Mouse (Mus musculus): ENCODE results near the gene Katnbl1. TPM values are rescaled to one million over a fixed set of nuclear protein-coding genes. Genes with fewer than 3 reads are reported as not detected.
"Not testable (repeated sequence)": the region's sequence is repeated elsewhere in the genome, so short reads cannot be mapped to it uniquely, and the experiment has no call there.

The Katnbl1 gene
- polyA plus RNA-seq, 1 experiment = 0.29 TPM

- Histone ChIP-seq H3K4me1 (ENCODE audit: control insufficient read depth) (peaks cover 15% of the 10 kb centered on the region), H3K9me3 (ENCODE audit: control insufficient read depth, low read length) (no peaks in the 10 kb centered on the region), H3K36me3 (ENCODE audit: control insufficient read depth) (peaks cover 14% of the 10 kb centered on the region), H3K27me3 (ENCODE audit: control insufficient read depth) (no peaks in the 10 kb centered on the region), H3K4me3 (replicated peaks) (no peak overlapping the region)
- TF ChIP-seq GATA1 (IDR thresholded peaks at IDR 0.05; ENCODE audit: low read length) = no peak
- no peak for TF ChIP-seq TAL1 (IDR thresholded peaks at IDR 0.05; ENCODE audit: low read length)
Measured at GRCm38 (mm10) chr2:112390843-112391242, 11.8 kb downstream of the Katnbl1 start.

- Histone ChIP-seq H3K4me1 (ENCODE audit: control insufficient read depth) (peaks cover 17% of the 10 kb centered on the region), H3K4me3 (replicated peaks) (no peak overlapping the region), H3K36me3 (ENCODE audit: control insufficient read depth) (peaks cover 14% of the 10 kb centered on the region), H3K9me3 (ENCODE audit: control insufficient read depth, low read length) (no peaks in the 10 kb centered on the region), H3K27me3 (ENCODE audit: control insufficient read depth) (no peaks in the 10 kb centered on the region)
- TF ChIP-seq GATA1 (IDR thresholded peaks at IDR 0.05; ENCODE audit: low read length) = no peak
- no peak for TF ChIP-seq TAL1 (IDR thresholded peaks at IDR 0.05; ENCODE audit: low read length)
Measured at GRCm38 (mm10) chr2:112391346-112392000, 12.5 kb downstream of the Katnbl1 start.

GRCm38 (mm10) chr2:112392689-112393088, 13.7 kb downstream of the Katnbl1 start:
- Histone ChIP-seq H3K9me3 (ENCODE audit: control insufficient read depth, low read length) (no peaks in the 10 kb centered on the region), H3K27me3 (ENCODE audit: control insufficient read depth) (no peaks in the 10 kb centered on the region), H3K4me1 (ENCODE audit: control insufficient read depth) (peaks cover 20% of the 10 kb centered on the region), H3K4me3 (replicated peaks) (no peak overlapping the region), H3K36me3 (ENCODE audit: control insufficient read depth) (peaks cover 16% of the 10 kb centered on the region)
- TF ChIP-seq GATA1 (IDR thresholded peaks at IDR 0.05; ENCODE audit: low read length) (no peak), TAL1 (IDR thresholded peaks at IDR 0.05; ENCODE audit: low read length) (no peak)

GRCm38 (mm10) chr2:112393958-112394357, 14.9 kb downstream of the Katnbl1 start:
- H3K4me3 ChIP-seq (replicated peaks) = no peak overlapping the region
- peaks cover 9% of the 10 kb centered on the region for H3K36me3 ChIP-seq (ENCODE audit: control insufficient read depth)
- no peaks in the 10 kb centered on the region for H3K27me3 ChIP-seq (ENCODE audit: control insufficient read depth)
- peaks cover 20% of the 10 kb centered on the region for H3K4me1 ChIP-seq (ENCODE audit: control insufficient read depth)
- TF ChIP-seq GATA1 (IDR thresholded peaks at IDR 0.05; ENCODE audit: low read length) (no peak), TAL1 (IDR thresholded peaks at IDR 0.05; ENCODE audit: low read length) (no peak)
- no peaks in the 10 kb centered on the region for H3K9me3 ChIP-seq (ENCODE audit: control insufficient read depth, low read length)

GRCm38 (mm10) chr2:112396649-112397048, 17.6 kb downstream of the Katnbl1 start:
- peaks cover 11% of the 10 kb centered on the region for H3K4me1 ChIP-seq (ENCODE audit: control insufficient read depth)
- H3K36me3 ChIP-seq (ENCODE audit: control insufficient read depth) = peaks cover 4% of the 10 kb centered on the region
- TF ChIP-seq TAL1 (IDR thresholded peaks at IDR 0.05; ENCODE audit: low read length) = no peak
- TF ChIP-seq GATA1 (IDR thresholded peaks at IDR 0.05; ENCODE audit: low read length) = no peak
- H3K27me3 ChIP-seq (ENCODE audit: control insufficient read depth) = no peaks in the 10 kb centered on the region
- H3K4me3 ChIP-seq (replicated peaks) = no peak overlapping the region
- H3K9me3 ChIP-seq (ENCODE audit: control insufficient read depth, low read length) = no peaks in the 10 kb centered on the region

GRCm38 (mm10) chr2:112407030-112407429, 28.0 kb downstream of the Katnbl1 start:
- Histone ChIP-seq H3K36me3 (ENCODE audit: control insufficient read depth) (peaks cover 67% of the 10 kb centered on the region), H3K4me1 (ENCODE audit: control insufficient read depth) (no peaks in the 10 kb centered on the region)
- TF ChIP-seq GATA1 (IDR thresholded peaks at IDR 0.05; ENCODE audit: low read length) = no peak
- TF ChIP-seq TAL1 (IDR thresholded peaks at IDR 0.05; ENCODE audit: low read length) = no peak

GRCm38 (mm10) chr2:112425308-112425707, 46.3 kb downstream of the Katnbl1 start:
- peaks cover 20% of the 10 kb centered on the region for H3K4me1 ChIP-seq (ENCODE audit: control insufficient read depth)
- H3K27me3 ChIP-seq (ENCODE audit: control insufficient read depth) = no peaks in the 10 kb centered on the region
- H3K4me3 ChIP-seq (replicated peaks) = no peak overlapping the region
- no peak for TF ChIP-seq GATA1 (IDR thresholded peaks at IDR 0.05; ENCODE audit: low read length)
- H3K36me3 ChIP-seq (ENCODE audit: control insufficient read depth) = peaks cover 8% of the 10 kb centered on the region; the same call in 1 of the 2 replicates
- no peaks in the 10 kb centered on the region for H3K9me3 ChIP-seq (ENCODE audit: control insufficient read depth, low read length)

More at GRCm38 (mm10) chr2:112407030-112407429, 28.0 kb downstream of the Katnbl1 start:
- Histone ChIP-seq H3K4me3 (replicated peaks) (no peak overlapping the region), H3K9me3 (ENCODE audit: control insufficient read depth, low read length) (no peaks in the 10 kb centered on the region), H3K27me3 (ENCODE audit: control insufficient read depth) (no peaks in the 10 kb centered on the region)

GRCm38 (mm10) chr2:112428534-112428933, 49.5 kb downstream of the Katnbl1 start:
- not testable (repeated sequence) for H3K9me3 ChIP-seq (ENCODE audit: control insufficient read depth, low read length); H3K27me3 ChIP-seq (ENCODE audit: control insufficient read depth); H3K36me3 ChIP-seq (ENCODE audit: control insufficient read depth); H3K4me3 ChIP-seq (replicated peaks)
- peaks cover 24% of the 10 kb centered on the region for H3K4me1 ChIP-seq (ENCODE audit: control insufficient read depth)

- Histone ChIP-seq H3K4me1 (ENCODE audit: control insufficient read depth) (peaks cover 29% of the 10 kb centered on the region), H3K27me3 (ENCODE audit: control insufficient read depth) (no peaks in the 10 kb centered on the region), H3K36me3 (ENCODE audit: control insufficient read depth) (no peaks in the 10 kb centered on the region; the same call in 1 of the 2 replicates), H3K4me3 (replicated peaks) (no peak overlapping the region), H3K9me3 (ENCODE audit: control insufficient read depth, low read length) (no peaks in the 10 kb centered on the region)
- no peak for TF ChIP-seq GATA1 (IDR thresholded peaks at IDR 0.05; ENCODE audit: low read length)
- no peak for TF ChIP-seq TAL1 (IDR thresholded peaks at IDR 0.05; ENCODE audit: low read length)
Measured at GRCm38 (mm10) chr2:112429665-112430064, 50.7 kb downstream of the Katnbl1 start.

- TF ChIP-seq TAL1 (IDR thresholded peaks at IDR 0.05; ENCODE audit: low read length) (no peak), GATA1 (IDR thresholded peaks at IDR 0.05; ENCODE audit: low read length) (no peak)
- no peak overlapping the region for H3K4me3 ChIP-seq (replicated peaks)
- H3K36me3 ChIP-seq (ENCODE audit: control insufficient read depth) = no peaks in the 10 kb centered on the region; the same call in 1 of the 2 replicates
- H3K9me3 ChIP-seq (ENCODE audit: control insufficient read depth, low read length) = no peaks in the 10 kb centered on the region
- no peaks in the 10 kb centered on the region for H3K27me3 ChIP-seq (ENCODE audit: control insufficient read depth)
- H3K4me1 ChIP-seq (ENCODE audit: control insufficient read depth) = peaks cover 27% of the 10 kb centered on the region
Measured at GRCm38 (mm10) chr2:112430403-112430802, 51.4 kb downstream of the Katnbl1 start.

All from erythroblast, embryonic 14.5 days (primary cell).